Mouse (Mus musculus) C2C12 (cell line): ENCODE measurements at regions not wholly inside any gene's neighbourhood (a gene's known extent, or its start where the extent isn't known, plus 50 kb on each side); places are given as distances from the start of the nearest gene placed in this dataset.
A peak's percentile ranks its signal among the peaks of the same experiment; 100 is the strongest.

Source experiments
- H3K27me3 ChIP-seq: one replicate; pipeline ENCODE4 v1.6.1; 2011; ENCODE audit not compliant: control insufficient read depth, insufficient read depth, insufficient read length
- H3K36me3 ChIP-seq: one replicate; pipeline ENCODE4 v1.6.1; 2011; ENCODE audit not compliant: control insufficient read depth, insufficient read depth
- H3K4me3 ChIP-seq: one replicate; pipeline ENCODE4 v1.5.1; 2011; ENCODE audit warnings: mild to moderate bottlenecking, control low read depth; ENCODE audit not compliant: poor library complexity, insufficient read depth, severe bottlenecking
- H3K79me2 ChIP-seq: one replicate; pipeline ENCODE4 v1.6.1; 2011; ENCODE audit not compliant: control insufficient read depth, insufficient read depth
- H3K79me3 ChIP-seq: one replicate; pipeline ENCODE4 v1.6.1; 2011; ENCODE audit warnings: low read depth, control low read depth
- H3ac ChIP-seq: one replicate; pipeline ENCODE3; 2011; ENCODE audit warnings: low read depth; ENCODE audit not compliant: control insufficient read depth, insufficient read length
- CEBPB ChIP-seq: IDR thresholded peaks from one replicate; pipeline ENCODE4 v1.6.1; 2011; ENCODE audit warnings: low read depth, mild to moderate bottlenecking, control low read depth, moderate library complexity
- CTCF ChIP-seq: IDR thresholded peaks from one replicate; pipeline ENCODE4 v1.5.1; 2011; ENCODE audit not compliant: control insufficient read depth, insufficient read depth, insufficient read length
- FOSL1 ChIP-seq: IDR thresholded peaks from one replicate; pipeline ENCODE4 v1.8.0; 2011; ENCODE audit warnings: mild to moderate bottlenecking, low read length; ENCODE audit not compliant: poor library complexity, insufficient read depth, severe bottlenecking
- MAX ChIP-seq: IDR thresholded peaks from one replicate; pipeline ENCODE4 v1.6.1; 2011; ENCODE audit warnings: mild to moderate bottlenecking, control low read depth
- MYOD1 ChIP-seq: IDR thresholded peaks from one replicate; pipeline ENCODE4 v1.6.1; 2011; ENCODE audit warnings: low read depth; ENCODE audit not compliant: control insufficient read depth, insufficient read length
- MYOG ChIP-seq: IDR thresholded peaks from one replicate; pipeline ENCODE4 v1.6.1; 2011; ENCODE audit not compliant: control insufficient read depth, insufficient read length; ENCODE audit errors: extremely low read depth
- USF1 ChIP-seq: IDR thresholded peaks from one replicate; pipeline ENCODE4 v1.6.1; 2011; ENCODE audit warnings: low read depth, mild to moderate bottlenecking, control low read depth, moderate library complexity

DNA sequence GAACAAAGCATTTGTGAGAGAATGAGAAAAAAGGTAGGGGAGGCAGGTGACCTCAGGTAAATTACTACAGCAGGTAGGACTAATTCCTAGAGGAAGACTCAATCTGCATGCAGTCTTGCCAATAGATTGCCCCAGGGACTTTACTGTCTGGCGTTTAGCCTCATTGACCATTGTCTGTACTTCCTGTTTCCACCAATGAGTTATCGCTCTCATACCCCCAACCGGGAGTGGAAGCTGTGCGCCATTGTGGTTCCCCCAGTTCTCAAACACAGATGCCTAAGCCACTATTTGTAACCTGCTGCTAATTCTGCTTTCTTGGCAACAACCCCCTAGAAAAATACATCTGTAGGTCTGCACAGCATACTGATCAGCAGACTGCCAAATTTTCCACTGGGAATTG is 65.5 kb upstream of the Tle4 start:
- TF ChIP-seq MYOD1: no peak
- no peak for TF ChIP-seq MAX
- no peak for TF ChIP-seq MYOG
- TF ChIP-seq FOSL1: no peak
- TF ChIP-seq CEBPB: no peak
- TF ChIP-seq USF1: no peak
- no peak for TF ChIP-seq CTCF
- no peaks in the 10 kb centered on the region for H3K27me3 ChIP-seq
- H3K4me3 ChIP-seq: no peak overlapping the region
- no peaks in the 10 kb centered on the region for H3K36me3 ChIP-seq
- H3K79me3 ChIP-seq: no peaks in the 10 kb centered on the region
- H3ac ChIP-seq: no peak overlapping the region
- H3K79me2 ChIP-seq: no peaks in the 10 kb centered on the region

DNA sequence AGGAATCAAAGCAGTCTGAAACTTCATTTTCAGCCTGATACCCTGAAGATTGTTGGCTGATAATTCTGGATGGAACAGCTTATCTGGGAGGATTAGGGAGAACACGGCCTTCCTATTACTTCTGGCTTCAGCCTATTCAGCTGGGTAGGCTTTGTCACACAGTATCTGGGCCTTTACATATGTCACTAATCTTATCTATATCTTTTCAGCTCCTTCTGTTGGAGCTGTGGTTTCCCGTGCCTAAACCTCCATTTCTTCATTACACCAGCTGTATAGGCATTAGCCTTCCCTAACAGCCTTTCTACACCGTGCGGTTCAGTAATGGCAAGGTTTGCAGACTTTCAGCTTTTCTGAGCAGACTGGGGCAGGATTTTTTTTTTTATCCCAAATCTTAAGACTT is 61.9 kb upstream of the Tle4 start:
- Histone ChIP-seq H3K36me3 (no peaks in the 10 kb centered on the region), H3ac (no peak overlapping the region), H3K27me3 (no peaks in the 10 kb centered on the region), H3K79me3 (no peaks in the 10 kb centered on the region), H3K4me3 (no peak overlapping the region), H3K79me2 (no peaks in the 10 kb centered on the region)
- TF ChIP-seq USF1 (no peak), MAX (no peak), CEBPB (no peak), CTCF (no peak), MYOD1 (no peak), MYOG (no peak), FOSL1 (no peak)

DNA sequence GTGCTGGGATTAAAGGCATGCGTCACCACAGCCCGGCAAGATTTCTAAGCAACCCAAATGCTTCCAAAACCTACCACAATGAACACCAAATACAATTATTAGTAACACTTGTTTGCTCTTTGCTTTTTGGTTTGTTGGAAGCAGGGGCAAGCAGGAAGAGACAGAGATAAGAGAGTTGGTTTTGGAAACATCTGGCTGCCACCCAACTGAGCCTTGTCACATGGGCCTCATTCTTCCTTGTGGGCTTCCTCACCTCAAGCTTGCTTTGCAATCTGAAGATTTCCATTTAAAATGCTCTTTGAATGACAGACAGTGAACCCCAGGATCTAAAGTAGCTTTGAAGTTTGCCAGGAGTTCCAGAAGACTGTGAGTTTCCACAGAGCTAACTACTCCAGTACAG is 60.6 kb upstream of the Tle4 start:
- Histone ChIP-seq H3ac (no peak overlapping the region), H3K36me3 (no peaks in the 10 kb centered on the region), H3K79me2 (no peaks in the 10 kb centered on the region), H3K4me3 (no peak overlapping the region), H3K27me3 (no peaks in the 10 kb centered on the region), H3K79me3 (no peaks in the 10 kb centered on the region)
- TF ChIP-seq MYOG (no peak), CTCF (no peak), MYOD1 (no peak), MAX (no peak), CEBPB (no peak), USF1 (no peak), FOSL1 (no peak)

DNA sequence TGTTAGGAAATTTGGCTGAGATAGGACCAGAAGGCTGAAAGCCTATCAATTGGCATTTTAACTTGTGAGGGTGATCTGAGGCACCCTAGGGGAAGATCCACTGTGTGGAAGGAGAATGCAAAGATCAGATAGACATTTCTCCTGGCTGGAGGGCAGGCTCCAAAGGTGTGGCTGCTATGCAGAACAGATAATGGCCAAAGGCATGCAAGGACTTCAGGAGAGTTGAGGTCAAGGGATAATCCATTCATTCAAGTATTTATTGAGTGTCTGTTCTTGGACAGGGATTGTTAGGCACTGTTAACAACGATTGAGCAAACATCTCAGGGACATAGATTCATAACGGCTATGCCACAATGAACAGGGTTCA is 58.2 kb upstream of the Tle4 start:
- no peaks in the 10 kb centered on the region for H3K27me3 ChIP-seq
- H3ac ChIP-seq: no peak overlapping the region
- H3K79me2 ChIP-seq: no peaks in the 10 kb centered on the region
- TF ChIP-seq FOSL1 (no peak), MYOD1 (no peak), CEBPB (no peak), MYOG (no peak), CTCF (no peak), MAX (no peak), USF1 (no peak)
- no peak overlapping the region for H3K4me3 ChIP-seq
- H3K79me3 ChIP-seq: no peaks in the 10 kb centered on the region
- H3K36me3 ChIP-seq: no peaks in the 10 kb centered on the region

DNA sequence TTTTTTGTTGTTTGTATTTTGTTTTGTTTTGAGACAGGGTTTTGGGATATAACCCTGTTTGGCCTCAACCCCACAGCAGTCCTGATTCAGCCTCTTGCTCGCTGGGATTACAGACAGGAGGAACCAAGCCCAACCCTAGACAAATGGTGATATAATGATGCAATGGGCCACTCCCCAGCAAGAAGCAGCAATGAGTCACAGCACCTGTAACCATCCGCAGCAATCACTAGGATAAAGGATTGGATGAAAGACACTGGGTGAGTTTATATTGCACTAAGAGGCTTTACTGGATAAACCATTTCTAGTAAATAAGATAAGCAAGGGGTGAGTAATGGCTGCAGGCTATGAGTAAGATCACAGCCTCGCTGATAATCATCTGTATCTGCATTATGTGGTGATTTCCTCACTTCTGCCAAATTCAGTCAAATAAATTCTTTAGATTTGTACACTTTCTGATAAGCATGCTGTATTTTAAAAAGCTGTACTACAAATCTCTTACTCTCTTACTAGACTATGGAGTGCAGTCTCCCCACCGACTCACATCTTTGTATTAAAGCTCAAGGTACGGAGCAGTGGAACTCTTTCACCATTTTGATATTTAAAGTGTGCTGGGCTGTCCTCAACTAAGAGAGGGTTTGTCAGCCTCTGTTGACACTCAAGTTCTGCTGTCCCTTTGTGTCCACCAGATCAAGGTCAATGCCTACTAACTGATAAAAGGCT is 57.6 kb upstream of the Tle4 start:
- H3K79me2 ChIP-seq: no peaks in the 10 kb centered on the region
- TF ChIP-seq USF1 (no peak), MYOG (no peak), CEBPB (peak; percentile 52), MAX (no peak), CTCF (no peak), MYOD1 (peak; percentile 49), FOSL1 (no peak)
- no peak overlapping the region for H3ac ChIP-seq
- H3K79me3 ChIP-seq: no peaks in the 10 kb centered on the region
- no peak overlapping the region for H3K4me3 ChIP-seq
- no peaks in the 10 kb centered on the region for H3K36me3 ChIP-seq
- no peaks in the 10 kb centered on the region for H3K27me3 ChIP-seq
